Mouse (Mus musculus) c-Kit-negative CD71-positive TER-119-positive erythroid progenitor cells, embryonic 14.5 days (primary cell): ENCODE measurements around the gene Fkbpl.
A peak's percentile ranks its signal among the peaks of the same experiment; 100 is the strongest.

ENCODE experiments used
- DNase-seq: peaks from one replicate; pipeline ENCODE4 v3.0.0-alpha.2; 2013; ENCODE audit warnings: low read depth, low spot score

Fkbpl gene

DNA sequence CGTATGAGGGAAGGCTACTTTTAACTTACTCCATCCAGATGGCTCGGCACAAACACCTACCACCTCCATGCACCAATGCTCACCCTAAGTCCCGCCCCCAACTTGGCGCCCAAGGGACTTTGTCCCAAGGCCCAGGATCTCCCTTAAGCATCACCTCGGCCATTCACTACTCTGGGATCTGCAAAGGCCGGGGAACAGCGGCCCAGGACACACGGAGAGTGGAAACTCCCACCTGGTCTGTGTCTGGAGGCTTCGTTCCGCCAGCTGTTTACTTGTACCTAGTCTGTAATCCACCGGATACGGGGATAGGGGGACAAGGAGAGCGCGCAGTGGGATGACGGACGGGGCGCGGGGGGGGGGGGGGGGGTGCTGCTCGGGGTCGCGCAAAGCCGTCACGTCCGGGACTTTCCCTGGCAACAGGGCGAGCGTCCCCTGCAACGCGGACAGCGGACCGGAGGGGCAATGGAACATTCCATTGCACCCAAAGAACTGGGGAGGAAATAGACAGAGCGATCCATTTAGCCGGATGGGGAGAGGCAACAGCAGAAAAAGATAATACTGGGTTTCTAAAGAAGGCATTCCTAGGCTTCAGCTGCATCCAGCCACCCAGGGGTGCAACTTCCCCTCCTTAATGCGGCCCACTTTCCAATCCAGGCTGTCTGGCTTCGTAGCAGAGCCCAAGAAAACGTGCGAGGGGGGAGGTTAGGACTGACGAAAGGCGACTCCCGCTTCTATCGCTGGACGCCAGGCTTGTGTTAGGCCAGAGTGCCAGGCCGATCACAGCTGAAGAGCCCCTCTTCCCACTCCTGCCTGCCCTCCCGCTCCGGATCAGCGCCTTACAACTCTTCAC, 17.2 kb upstream of the Fkbpl start:
- no peak for DNase-seq

DNA sequence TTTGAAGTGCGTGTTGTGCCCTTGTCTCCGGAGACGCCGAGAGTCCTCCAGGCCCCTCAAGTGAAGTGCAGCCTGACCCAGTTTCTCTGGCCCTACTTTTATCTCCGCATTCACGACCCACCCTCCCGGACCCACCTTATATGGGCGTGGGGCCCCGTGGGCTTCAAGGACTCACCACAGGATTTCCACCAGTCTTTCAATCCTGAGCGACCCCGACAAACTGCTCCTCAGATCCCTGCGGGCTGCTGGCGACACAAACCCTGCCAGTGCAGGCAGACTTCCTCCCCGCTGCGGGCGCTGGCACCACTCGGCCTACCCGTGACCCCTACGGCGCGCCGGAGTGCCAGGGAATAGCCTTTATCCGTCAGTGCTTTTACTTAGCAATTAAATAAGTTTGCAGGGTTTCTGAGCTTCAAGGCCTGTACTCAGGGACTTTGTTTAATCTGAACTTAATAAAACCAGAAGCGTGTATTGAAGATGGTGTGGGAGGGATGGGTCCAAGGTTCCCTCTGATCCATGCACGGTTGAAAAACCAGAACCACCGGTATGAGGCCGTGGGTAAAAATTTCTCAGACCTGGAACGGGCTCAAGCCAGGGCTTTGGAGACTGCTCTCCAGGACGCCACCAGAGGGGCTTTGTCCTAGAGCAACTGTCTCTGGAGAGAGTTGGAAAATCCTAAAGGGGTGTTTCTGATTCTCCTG, 16.5 kb upstream of the Fkbpl start, which contains the start of gene Ppt2:
Ppt2 (minus strand) TSS at position 568 of the 701 bp plus-strand sequence.
- no peak for DNase-seq

GRCm38 (mm10) chr17:34628644-34628967, 16.0 kb upstream of the Fkbpl start:
- no peak for DNase-seq

DNA sequence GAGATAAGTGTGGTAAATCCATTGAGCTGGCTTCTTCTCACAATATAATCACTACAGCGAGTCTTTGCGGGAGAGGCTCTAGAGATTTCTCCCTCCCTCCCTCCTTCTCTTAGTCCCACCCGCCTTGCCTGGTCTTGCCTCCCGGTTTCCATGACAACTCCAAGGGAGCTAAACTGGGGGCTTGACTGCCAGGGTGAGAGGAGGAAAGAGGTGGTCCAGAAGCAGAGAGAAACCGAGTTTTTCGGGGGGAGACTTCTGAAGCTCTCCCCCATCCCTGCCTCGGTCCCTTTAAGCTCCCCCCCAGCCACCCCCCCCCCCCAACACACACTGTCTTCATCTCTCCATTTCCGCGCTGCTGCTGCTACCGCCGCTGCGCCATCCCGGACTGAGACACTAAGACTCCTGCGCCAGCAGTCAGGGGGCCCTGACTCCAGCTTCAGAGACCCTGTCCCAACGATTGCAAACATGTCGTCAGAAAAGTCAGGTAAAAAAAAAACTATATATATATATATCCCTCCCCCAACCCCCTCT, 15.3 kb upstream of the Fkbpl start, which contains the start of gene Prrt1:
Prrt1 (plus strand) TSS at position 313 of the 531 bp plus-strand sequence.
- no peak for DNase-seq

DNA sequence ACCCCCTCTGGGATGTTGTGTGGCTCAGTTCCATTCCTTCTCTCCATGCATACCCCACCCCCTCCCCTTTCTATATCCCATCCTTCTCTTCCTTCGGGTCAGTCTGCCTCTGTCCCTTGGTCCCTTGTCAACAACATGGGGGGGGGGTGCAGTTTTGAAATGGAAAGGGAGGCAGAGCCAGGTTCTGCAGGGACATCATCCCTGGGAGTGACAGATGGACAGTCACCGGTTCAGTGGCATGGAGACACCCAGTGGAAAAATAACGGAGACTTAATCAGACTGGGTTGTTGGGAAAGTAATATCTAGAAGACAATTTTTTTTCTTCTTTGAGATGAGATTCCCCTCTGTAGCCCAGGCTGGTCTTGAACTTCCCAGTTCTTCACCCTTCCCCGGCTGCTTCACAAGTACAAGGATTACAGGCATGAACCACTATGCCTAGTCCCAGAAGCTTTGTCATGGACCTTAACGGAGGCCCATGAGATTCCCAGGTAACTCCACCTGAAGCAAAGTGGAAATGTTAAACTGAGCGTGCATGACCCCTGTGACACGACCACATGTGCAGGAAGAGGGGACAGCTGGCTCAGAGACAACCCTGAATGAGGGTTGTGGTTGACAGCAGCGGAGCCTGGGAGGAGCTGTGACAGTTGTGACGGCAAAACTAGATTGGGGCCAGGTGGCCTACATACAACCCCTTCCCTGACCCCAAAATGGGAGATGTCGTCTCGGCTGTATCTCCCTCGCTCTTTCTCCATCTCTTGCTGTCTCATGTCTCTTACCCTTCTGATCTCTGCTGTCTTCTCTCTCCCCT, 14.6 kb upstream of the Fkbpl start:
- DNase-seq = no peak

GRCm38 (mm10) chr17:34630761-34631301, 13.7 kb upstream of the Fkbpl start:
- no peak for DNase-seq

DNA sequence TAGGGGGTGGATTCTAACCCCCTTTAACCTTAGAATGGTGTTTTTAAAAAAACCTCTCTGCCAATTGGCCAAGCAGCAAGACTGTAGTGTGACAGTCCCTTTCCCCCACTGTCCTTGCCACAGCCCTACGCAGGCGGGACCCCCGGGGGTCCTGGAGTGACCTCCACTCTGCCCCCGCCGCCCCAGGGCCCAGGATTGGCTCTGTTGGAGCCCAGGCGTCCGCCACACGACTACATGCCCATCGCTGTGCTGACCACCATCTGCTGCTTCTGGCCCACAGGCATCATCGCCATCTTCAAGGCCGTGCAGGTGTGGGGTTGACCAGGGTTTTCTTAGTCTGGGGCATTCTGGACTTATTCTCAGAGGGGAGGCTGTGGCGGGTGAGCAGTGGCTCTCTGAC, 12.9 kb upstream of the Fkbpl start:
- no peak for DNase-seq

DNA sequence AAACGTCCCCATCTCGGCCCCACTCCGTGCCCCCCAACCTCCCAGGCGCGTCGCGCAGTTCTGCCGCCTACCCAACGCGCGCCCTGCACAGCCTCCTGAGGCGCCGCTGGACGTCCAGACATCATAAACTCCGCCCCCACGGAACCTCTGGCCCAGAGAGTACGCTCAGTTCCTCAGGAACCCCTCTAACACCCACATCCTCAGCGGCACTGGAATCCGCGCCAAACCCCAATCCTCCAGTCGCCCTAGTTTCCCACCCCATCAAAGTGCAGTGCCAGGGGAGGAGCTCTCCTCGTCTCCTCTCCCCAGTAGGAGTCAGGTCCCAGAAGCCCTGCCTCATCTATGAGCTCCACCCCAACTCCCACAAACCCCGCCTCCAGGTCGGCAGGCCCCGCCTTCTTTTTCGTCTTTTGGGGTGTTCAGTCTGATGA, 12.3 kb upstream of the Fkbpl start:
- no peak for DNase-seq

DNA sequence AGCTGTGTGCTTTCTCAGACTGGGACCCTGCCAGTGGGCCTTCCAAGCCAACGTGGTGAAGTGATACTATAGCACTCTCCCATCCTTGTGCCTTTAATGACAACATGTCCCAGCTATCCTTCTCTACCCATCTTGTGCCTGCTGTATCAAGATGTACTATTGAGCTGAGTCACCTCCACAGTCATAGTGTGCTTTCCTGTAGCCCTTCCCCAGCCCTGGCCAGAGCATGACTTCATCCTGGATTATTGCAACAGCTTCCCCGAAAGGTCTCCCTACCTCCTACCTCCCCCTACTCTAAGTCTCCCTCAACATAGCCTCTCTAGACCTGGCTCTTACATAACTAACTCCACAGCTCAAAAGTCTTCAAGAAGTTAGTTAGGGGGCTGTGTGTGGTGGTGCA, 8.9 kb upstream of the Fkbpl start:
- DNase-seq = no peak

GRCm38 (mm10) chr17:34637459-34637858, 7.1 kb upstream of the Fkbpl start:
- no peak for DNase-seq

DNA sequence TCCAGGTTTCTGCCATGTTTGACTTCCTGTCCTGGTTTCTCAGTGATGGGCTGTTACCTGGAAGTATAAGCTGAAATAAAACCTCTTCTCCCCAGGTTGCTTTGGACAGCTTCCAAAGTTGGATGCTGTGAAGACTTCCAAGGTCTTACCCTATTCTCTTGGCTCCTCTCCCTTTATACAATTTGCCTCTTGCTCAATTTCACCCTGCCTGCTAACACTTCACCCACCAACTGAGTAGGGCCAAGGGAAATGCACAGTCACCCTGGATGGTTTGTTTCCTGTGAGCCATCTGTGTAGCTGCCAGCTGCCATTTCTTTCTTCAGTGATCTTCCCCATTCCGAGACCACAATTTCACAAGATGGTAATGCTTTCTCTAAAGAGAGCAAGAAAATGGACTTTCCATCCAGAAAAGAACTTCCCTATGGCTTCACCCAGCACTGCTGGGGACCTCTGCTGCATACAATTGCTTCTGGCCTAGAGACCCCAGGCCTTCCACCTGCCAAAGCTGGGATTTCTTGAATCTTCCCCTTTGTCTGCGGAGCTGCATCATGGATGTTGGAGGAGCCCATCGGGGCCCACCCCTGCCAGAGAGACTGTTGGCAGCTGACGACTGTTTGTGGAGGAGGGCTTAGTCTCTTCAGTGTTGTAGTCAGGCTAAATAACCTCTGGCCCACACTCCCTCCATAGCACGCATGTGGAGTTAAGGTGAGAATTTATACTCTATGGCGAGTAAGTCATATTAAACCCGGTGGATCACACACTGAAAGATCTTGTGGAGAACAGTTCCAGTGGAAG, 4.9 kb upstream of the Fkbpl start:
- no peak for DNase-seq

GRCm38 (mm10) chr17:34640778-34641601, 3.6 kb upstream of the Fkbpl start:
- DNase-seq = no peak

- no peak for DNase-seq
These were observed 2.6 kb upstream of the Fkbpl start for GRCm38 (mm10) chr17:34641945-34642344.

DNA sequence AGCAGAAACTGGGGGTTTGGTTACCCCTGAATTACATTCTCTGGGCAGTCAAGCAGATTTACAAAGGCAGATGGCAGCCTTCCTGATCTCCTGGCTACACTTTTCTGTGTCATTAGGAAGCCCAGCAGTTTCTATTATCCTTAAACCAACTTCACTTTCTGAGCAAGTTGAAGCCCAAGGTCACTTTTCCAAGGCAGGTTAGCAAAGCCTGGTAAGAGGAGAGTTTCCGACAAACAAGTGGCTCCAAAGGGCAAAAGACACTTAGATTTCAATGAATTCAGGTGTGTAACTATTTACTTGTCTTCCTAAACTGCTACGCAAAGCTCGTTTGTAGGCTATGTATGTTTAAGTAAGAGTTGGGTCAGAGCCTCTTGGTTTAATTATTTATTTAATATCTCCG, 1.2 kb upstream of the Fkbpl start:
- DNase-seq = no peak

- DNase-seq = no peak
These were observed 620 bp upstream of the Fkbpl start for GRCm38 (mm10) chr17:34643944-34644343.

DNA sequence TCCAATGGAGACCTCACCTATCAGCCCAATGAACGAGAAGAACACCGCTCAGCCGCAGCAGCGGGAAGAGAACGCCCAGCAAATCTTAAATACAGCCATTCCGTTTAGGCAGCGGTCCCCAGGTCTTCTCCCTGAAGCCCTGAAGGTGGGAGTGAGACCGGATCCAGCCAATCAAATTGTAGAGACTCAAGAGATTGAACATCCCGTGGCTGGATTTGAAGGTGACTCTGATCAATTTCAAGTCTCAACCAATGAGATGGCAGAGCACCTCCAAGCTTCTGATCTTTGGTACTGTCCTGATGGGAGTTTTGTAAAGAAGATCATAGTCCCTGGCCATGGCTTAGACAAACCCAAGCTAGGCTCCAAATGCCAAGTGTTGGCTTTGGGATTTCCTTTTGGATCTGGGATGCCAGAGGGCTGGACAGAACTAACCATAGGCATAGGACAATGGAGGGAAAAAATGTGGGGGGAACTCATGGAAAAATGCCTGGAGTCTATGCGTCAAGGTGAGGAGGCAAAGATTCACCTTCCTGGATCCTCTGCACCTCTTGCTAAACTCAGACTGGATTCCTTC, 779 bp downstream of the Fkbpl start:
- DNase-seq = no peak

- no peak for DNase-seq
These were observed 1.4 kb downstream of the Fkbpl start for GRCm38 (mm10) chr17:34645831-34646511.

DNA sequence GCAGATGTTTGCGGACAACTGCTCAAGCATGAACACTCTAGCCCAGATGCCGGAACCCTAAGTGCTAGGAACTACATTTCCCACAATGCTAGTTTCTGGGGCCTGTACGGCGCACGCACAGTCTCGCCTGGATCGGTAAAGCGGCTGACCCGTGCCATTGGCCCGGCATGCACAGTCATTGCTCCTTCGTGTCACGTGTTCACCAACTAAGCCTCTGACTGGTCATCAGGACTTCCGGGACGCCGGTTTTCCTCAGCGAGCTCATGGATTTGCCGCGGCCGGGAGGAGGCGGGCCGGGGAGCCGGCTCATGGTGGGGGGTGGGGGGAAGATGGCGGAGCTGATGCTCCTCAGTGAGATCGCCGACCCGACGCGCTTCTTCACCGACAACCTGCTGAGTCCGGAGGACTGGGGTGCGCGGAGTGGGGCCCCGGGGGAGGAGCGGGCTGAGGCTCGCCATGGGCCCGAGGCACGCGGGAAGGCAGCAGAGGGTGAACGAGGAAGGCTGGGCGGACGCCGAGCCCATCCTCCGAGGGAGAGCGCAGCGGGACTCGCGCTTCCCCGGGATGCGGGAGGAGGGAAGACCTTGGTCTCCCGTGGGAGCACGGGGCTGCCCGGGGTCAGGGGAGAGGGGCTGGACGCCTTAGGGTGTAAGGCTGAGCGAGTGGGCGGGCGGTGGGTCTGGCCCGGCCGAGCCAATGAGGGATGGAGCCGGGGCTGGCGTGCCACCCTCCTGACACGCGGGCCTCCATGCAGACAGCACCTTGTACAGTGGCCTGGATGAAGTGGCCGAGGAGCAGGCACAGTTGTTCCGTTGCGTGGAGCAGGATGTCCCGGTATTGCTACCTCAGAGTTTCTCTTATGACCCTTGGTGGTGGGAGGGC, 2.6 kb downstream of the Fkbpl start, which contains the start of gene Atf6b:
Atf6b (plus strand) TSS at position 241 of the 882 bp plus-strand sequence.
- DNase-seq = peak; percentile 93
